Mouse (Mus musculus) lung, postnatal 0 days (tissue): ENCODE results near the gene Tmem132d.

Experiments used
- CTCF ChIP-seq: IDR thresholded peaks from 2 replicates; pipeline ENCODE4 v1.5.1; 2016; ENCODE audit warnings: antibody characterized with exemption, mild to moderate bottlenecking
- EP300 ChIP-seq: IDR thresholded peaks from 2 replicates; pipeline ENCODE4 v1.6.1; 2016; ENCODE audit warnings: antibody characterized with exemption, mild to moderate bottlenecking, control low read depth

DNA sequence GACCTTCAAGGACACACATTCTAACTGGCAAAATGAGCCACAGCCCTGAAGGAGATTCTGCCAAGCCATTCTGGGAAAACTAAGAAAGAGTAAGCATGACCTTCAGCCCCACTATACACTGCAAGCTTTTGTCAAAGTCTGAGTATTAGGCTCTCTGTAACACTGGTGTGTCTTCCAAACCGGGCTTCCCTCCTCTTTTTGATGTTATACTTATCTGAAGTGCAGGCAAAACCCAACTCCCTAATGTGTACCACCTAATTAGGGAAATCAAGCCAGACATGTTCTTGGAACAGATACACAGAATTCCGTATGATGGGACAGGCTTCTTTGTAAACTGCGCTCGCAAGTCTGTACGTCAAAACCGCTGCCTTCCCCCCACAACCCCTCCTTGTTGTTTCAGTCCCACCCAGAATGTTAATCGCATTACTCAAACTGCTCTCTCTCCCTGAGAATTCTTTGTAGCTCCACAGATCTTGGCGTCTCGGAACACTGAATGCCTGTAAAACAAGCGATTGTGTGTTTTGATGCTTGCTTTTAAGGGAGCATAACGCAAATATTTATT is 14.6 kb downstream of the Tmem132d start:
- TF ChIP-seq CTCF: no peak
- no peak for TF ChIP-seq EP300
